Mouse (Mus musculus): ENCODE data around the gene Rffl.

DNA sequence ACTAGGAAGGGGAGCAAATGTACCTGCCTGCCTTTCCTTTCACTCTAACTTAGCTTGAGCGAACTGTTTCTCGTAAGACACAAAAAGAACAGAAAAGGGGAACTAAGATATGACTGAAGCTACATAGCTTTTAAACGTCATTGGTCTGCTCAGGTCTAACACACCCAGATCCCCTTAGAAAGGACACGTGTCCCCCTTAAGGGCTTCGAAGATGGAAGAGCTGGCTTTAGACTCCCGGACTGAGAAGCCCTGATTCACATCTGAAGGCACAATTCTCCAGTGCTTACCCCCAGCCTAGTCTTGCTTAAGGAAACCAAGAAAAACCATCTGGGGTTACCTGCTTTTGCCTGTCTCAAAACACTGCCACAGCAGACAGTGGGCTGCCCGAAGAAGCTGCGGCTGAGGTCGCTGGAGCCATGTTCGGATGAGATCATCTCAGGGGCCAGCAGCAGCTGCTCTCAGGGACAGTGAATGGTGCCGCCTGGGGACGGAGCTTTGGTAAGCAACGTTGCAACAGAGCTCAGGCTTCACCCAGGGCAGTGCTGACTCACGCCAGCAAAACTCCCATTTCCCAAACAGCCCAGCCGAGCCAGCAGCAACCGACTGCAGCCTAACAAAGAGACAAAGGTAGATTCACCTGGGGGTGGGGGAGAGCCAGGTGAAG, 25.5 kb downstream of the Rffl start:
- TF ChIP-seq EP300 (IDR thresholded peaks at IDR 0.05; ENCODE audit: low read depth) (no peak), CTCF (IDR thresholded peaks at IDR 0.05; ENCODE audit: low read depth) (peak; percentile 81)
